Mouse (Mus musculus) liver, adult (tissue): ENCODE measurements around the gene Sirt4.
A peak's percentile ranks its signal among the peaks of the same experiment; 100 is the strongest.

Experiments
- GATA4 ChIP-seq: IDR thresholded peaks from 2 replicates; pipeline ENCODE4 v1.6.1; 2014; ENCODE audit warnings: mild to moderate bottlenecking, low read length; ENCODE audit not compliant: insufficient replicate concordance

Sirt4 gene

GRCm38 (mm10) chr5:115517501-115517900, 33.0 kb upstream of the Sirt4 start:
- no peak for TF ChIP-seq GATA4

- TF ChIP-seq GATA4 = no peak
Measured at GRCm38 (mm10) chr5:115516908-115517307, 32.4 kb upstream of the Sirt4 start.

- peak; percentile 65; the same call in 1 of the 2 replicates for TF ChIP-seq GATA4
Measured at GRCm38 (mm10) chr5:115516081-115516907, 31.8 kb upstream of the Sirt4 start.

- TF ChIP-seq GATA4 = no peak
Measured at GRCm38 (mm10) chr5:115514896-115515587, 30.5 kb upstream of the Sirt4 start.

GRCm38 (mm10) chr5:115514346-115514745, 29.8 kb upstream of the Sirt4 start:
- no peak for TF ChIP-seq GATA4

GRCm38 (mm10) chr5:115513721-115514120, 29.2 kb upstream of the Sirt4 start:
- no peak for TF ChIP-seq GATA4

- no peak for TF ChIP-seq GATA4
Measured at GRCm38 (mm10) chr5:115513246-115513645, 28.7 kb upstream of the Sirt4 start.

- no peak for TF ChIP-seq GATA4
Measured at GRCm38 (mm10) chr5:115512375-115512774, 27.9 kb upstream of the Sirt4 start.

- TF ChIP-seq GATA4 = no peak
Measured at GRCm38 (mm10) chr5:115509790-115510689, 25.5 kb upstream of the Sirt4 start.

GRCm38 (mm10) chr5:115509321-115509761, 24.8 kb upstream of the Sirt4 start:
- no peak for TF ChIP-seq GATA4

- no peak for TF ChIP-seq GATA4
Measured at GRCm38 (mm10) chr5:115508859-115509147, 24.3 kb upstream of the Sirt4 start.

GRCm38 (mm10) chr5:115507981-115508858, 23.7 kb upstream of the Sirt4 start:
- TF ChIP-seq GATA4 = no peak

GRCm38 (mm10) chr5:115507267-115507980, 22.9 kb upstream of the Sirt4 start:
- no peak for TF ChIP-seq GATA4
